Mouse (Mus musculus): ENCODE measurements at regions not wholly inside any gene's neighbourhood (a gene's known extent, or its start where the extent isn't known, plus 50 kb on each side); places are given as distances from the start of the nearest gene placed in this dataset.

DNA sequence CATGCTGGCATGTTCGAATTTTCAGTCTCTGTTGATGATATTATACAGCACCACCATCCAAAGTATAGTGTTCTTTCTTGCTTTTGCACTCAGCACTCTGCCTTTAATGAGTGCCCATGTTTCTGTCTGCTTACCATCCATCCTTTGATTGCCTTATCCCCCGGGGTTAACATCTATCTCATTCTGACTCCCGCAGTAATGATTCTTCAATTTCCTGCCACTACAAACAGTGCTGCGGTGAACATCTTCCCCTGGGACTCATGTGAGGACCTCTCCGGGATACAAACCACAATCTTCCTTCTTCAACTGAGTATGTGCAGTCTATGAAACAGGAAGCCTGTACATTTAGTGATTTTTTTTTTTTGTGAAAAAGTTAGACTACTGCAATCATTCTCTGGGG, 131.8 kb upstream of the Tmpo start:
- TF ChIP-seq CTCF (IDR thresholded peaks at IDR 0.05; ENCODE audit: low read depth, low read length): no peak
- TF ChIP-seq POLR2A (IDR thresholded peaks at IDR 0.05; ENCODE audit: extremely low read depth, insufficient read depth, low read length): no peak

Measured in liver, adult 2 months (tissue).